Mouse (Mus musculus) cerebellum, adult 18-20 months (tissue): ENCODE measurements around the gene Hebp1.
A peak's percentile ranks its signal among the peaks of the same experiment; 100 is the strongest.

Experiments
- DNase-seq, 2 experiments: peaks; one replicate each; pipeline ENCODE4 v3.0.0; 2021

The Hebp1 gene

GRCm38 (mm10) chr6:135196707-135197106, 1.1 kb downstream of the Hebp1 start:
- no peak for DNase-seq

GRCm38 (mm10) chr6:135194907-135195306, 2.9 kb downstream of the Hebp1 start:
- DNase-seq, result no peak

- no peak for DNase-seq
These were observed 4.1 kb downstream of the Hebp1 start for GRCm38 (mm10) chr6:135193733-135194132.

- no peak for DNase-seq
These were observed 4.8 kb downstream of the Hebp1 start for GRCm38 (mm10) chr6:135192993-135193392.

GRCm38 (mm10) chr6:135191906-135192305, 5.9 kb downstream of the Hebp1 start:
- DNase-seq, result no peak

- DNase-seq, result no peak
These were observed 7.7 kb downstream of the Hebp1 start for GRCm38 (mm10) chr6:135190122-135190521.

GRCm38 (mm10) chr6:135188629-135189028, 9.2 kb downstream of the Hebp1 start:
- no peak for DNase-seq

- no peak for DNase-seq
These were observed 10.5 kb downstream of the Hebp1 start for GRCm38 (mm10) chr6:135187076-135187917.

GRCm38 (mm10) chr6:135183961-135184360, 13.9 kb downstream of the Hebp1 start:
- DNase-seq, result no peak

GRCm38 (mm10) chr6:135182925-135183324, 14.9 kb downstream of the Hebp1 start:
- no peak for DNase-seq

- DNase-seq, result no peak
These were observed 19.2 kb downstream of the Hebp1 start for GRCm38 (mm10) chr6:135178599-135178998.

- no peak for DNase-seq
These were observed 20.6 kb downstream of the Hebp1 start for GRCm38 (mm10) chr6:135177271-135177670.

GRCm38 (mm10) chr6:135175014-135175413, 22.8 kb downstream of the Hebp1 start:
- DNase-seq, result no peak

GRCm38 (mm10) chr6:135171736-135172135, 26.1 kb downstream of the Hebp1 start:
- no peak for DNase-seq

- no peak for DNase-seq
These were observed 28.6 kb downstream of the Hebp1 start for GRCm38 (mm10) chr6:135169246-135169645.

- no peak for DNase-seq
These were observed 29.4 kb downstream of the Hebp1 start for GRCm38 (mm10) chr6:135168471-135168870.

GRCm38 (mm10) chr6:135167380-135168311, 30.2 kb downstream of the Hebp1 start:
- DNase-seq, result peak; percentile 80 to 83

- no peak for DNase-seq
These were observed 31.1 kb downstream of the Hebp1 start for GRCm38 (mm10) chr6:135166712-135167111.

GRCm38 (mm10) chr6:135166262-135166661, 31.6 kb downstream of the Hebp1 start:
- DNase-seq, result no peak

- no peak for DNase-seq
These were observed 32.1 kb downstream of the Hebp1 start for GRCm38 (mm10) chr6:135165706-135166105.

GRCm38 (mm10) chr6:135165191-135165590, 32.6 kb downstream of the Hebp1 start:
- DNase-seq, result no peak

GRCm38 (mm10) chr6:135162861-135163260, 35.0 kb downstream of the Hebp1 start:
- no peak for DNase-seq

- DNase-seq, result no peak
These were observed 35.5 kb downstream of the Hebp1 start for GRCm38 (mm10) chr6:135162311-135162710.

GRCm38 (mm10) chr6:135161356-135161755, 36.5 kb downstream of the Hebp1 start:
- no peak for DNase-seq
